Mouse (Mus musculus) neural tube, embryonic 15.5 days (tissue): ENCODE data around the gene Nacc2. TPM values are rescaled to one million over a fixed set of nuclear protein-coding genes. Genes with fewer than 3 reads are reported as not detected.
A peak's percentile ranks its signal among the peaks of the same experiment; 100 is the strongest.

Experiments used
- ATAC-seq: fragments of 200-750 bp; cut with Nextera tagmentation; 2 replicates; pipeline ENCODE4 v1.8.0; 2017; ENCODE audit warnings: mild to moderate bottlenecking, moderate TSS enrichment, moderate library complexity; ENCODE audit not compliant: low FRiP score
- H3K27ac ChIP-seq: fragments of 300-500 bp; sonication (generic); replicated peaks from 2 replicates; pipeline ENCODE4 v1.5.1; 2015; ENCODE audit warnings: mild to moderate bottlenecking, inconsistent platforms
- H3K27me3 ChIP-seq: fragments of 300-500 bp; sonication (generic); replicated peaks from 2 replicates; pipeline ENCODE4 v1.6.1; 2015; ENCODE audit warnings: inconsistent platforms
- H3K36me3 ChIP-seq: fragments of 300-500 bp; sonication (generic); 2 replicates; pipeline ENCODE4 v1.6.1; 2015; ENCODE audit warnings: inconsistent platforms
- H3K4me1 ChIP-seq: fragments of 300-500 bp; sonication (generic); 2 replicates; pipeline ENCODE4 v1.6.1; 2015; ENCODE audit warnings: inconsistent platforms
- H3K4me2 ChIP-seq: fragments of 300-500 bp; sonication (generic); 2 replicates; pipeline ENCODE4 v1.6.1; 2015; ENCODE audit warnings: inconsistent platforms, mild to moderate bottlenecking, moderate library complexity
- H3K4me3 ChIP-seq: fragments of 300-500 bp; sonication (generic); replicated peaks from 2 replicates; pipeline ENCODE4 v1.5.1; 2015; ENCODE audit warnings: mild to moderate bottlenecking, inconsistent platforms
- H3K9ac ChIP-seq: fragments of 300-500 bp; sonication (generic); replicated peaks from 2 replicates; pipeline ENCODE4 v1.6.1; 2015; ENCODE audit warnings: mild to moderate bottlenecking, inconsistent platforms
- H3K9me3 ChIP-seq: fragments of 300-500 bp; sonication (generic); replicated peaks from 2 replicates; pipeline ENCODE4 v1.6.1; 2016; ENCODE audit warnings: inconsistent platforms
- WGBS: fragments of 180-500 bp; shearing (Covaris S2); methylation state at CpG from one replicate; pipeline ENCODE4 v1.1.7; 2015; ENCODE audit warnings: mixed read lengths; 5-methylcytosine and 5-hydroxymethylcytosine counted together
- polyA plus RNA-seq: library from polyadenylated mRNA; unstranded; fragments of >200 nt; fragmentation: Nextera tagmentation; extraction: Ambion mirVana; gene quantifications from 2 replicates; pipeline ENCODE4 v1.2.1, GENCODE M21; 2015

Gene Nacc2
- polyA plus RNA-seq, 1 experiment from 2014 or later = 22.9 TPM

GRCm38 (mm10) chr2:26138252-26139033 is 15.4 kb upstream of the Nacc2 start:
- peaks cover 15% of the 10 kb centered on the region for H3K36me3 ChIP-seq
- H3K9ac ChIP-seq = peak overlapping the region; percentile 87; the same call in 1 of the 2 replicates
- H3K9me3 ChIP-seq = no peaks in the 10 kb centered on the region
- H3K27me3 ChIP-seq = no peaks in the 10 kb centered on the region
- peak overlapping the region; percentile 94 for H3K4me2 ChIP-seq
- H3K4me3 ChIP-seq = peak overlapping the region; percentile 86
- WGBS = 82% methylated on average over 31 of the region's 31 CpGs
- ATAC-seq = no peak
- peaks cover 46% of the 10 kb centered on the region for H3K4me1 ChIP-seq
- H3K27ac ChIP-seq = peak overlapping the region; percentile 98; the same call in 1 of the 2 replicates

GRCm38 (mm10) chr2:26134591-26134990 is 11.6 kb upstream of the Nacc2 start:
- Histone ChIP-seq H3K27me3 (no peaks in the 10 kb centered on the region), H3K4me3 (no peak overlapping the region), H3K9me3 (no peaks in the 10 kb centered on the region), H3K9ac (no peak overlapping the region), H3K36me3 (peaks cover 15% of the 10 kb centered on the region), H3K4me2 (no peak overlapping the region), H3K27ac (no peak overlapping the region), H3K4me1 (peaks cover 47% of the 10 kb centered on the region)
- no peak for ATAC-seq
- 96% methylated on average over 2 of the region's 2 CpGs for WGBS

GRCm38 (mm10) chr2:26132628-26133551 is 9.9 kb upstream of the Nacc2 start:
- Histone ChIP-seq H3K36me3 (peaks cover 14% of the 10 kb centered on the region), H3K9ac (peak overlapping the region; percentile 24), H3K4me2 (peak overlapping the region; percentile 53), H3K4me3 (peak overlapping the region; percentile 29), H3K27ac (peak overlapping the region; percentile 81), H3K4me1 (peaks cover 32% of the 10 kb centered on the region), H3K9me3 (no peaks in the 10 kb centered on the region), H3K27me3 (no peaks in the 10 kb centered on the region)
- WGBS = 5% methylated on average over 25 of the region's 25 CpGs
- ATAC-seq = peak; percentile 77

- ATAC-seq = no peak
- 83% methylated on average over 2 of the region's 2 CpGs for WGBS
- Histone ChIP-seq H3K4me1 (peaks cover 23% of the 10 kb centered on the region), H3K27me3 (no peaks in the 10 kb centered on the region), H3K36me3 (peaks cover under 1% of the 10 kb centered on the region; the same call in 1 of the 2 replicates), H3K4me2 (no peak overlapping the region), H3K27ac (no peak overlapping the region), H3K4me3 (no peak overlapping the region), H3K9ac (no peak overlapping the region), H3K9me3 (no peaks in the 10 kb centered on the region)
Measured at GRCm38 (mm10) chr2:26131327-26131726, 8.3 kb upstream of the Nacc2 start.

- Histone ChIP-seq H3K9ac (no peak overlapping the region; the same call in 1 of the 2 replicates), H3K27me3 (no peaks in the 10 kb centered on the region), H3K4me3 (no peak overlapping the region), H3K27ac (no peak overlapping the region), H3K36me3 (no peaks in the 10 kb centered on the region), H3K4me1 (peaks cover 23% of the 10 kb centered on the region), H3K9me3 (no peaks in the 10 kb centered on the region), H3K4me2 (no peak overlapping the region)
- WGBS = 49% methylated on average over 3 of the region's 3 CpGs
- ATAC-seq = no peak
Measured at GRCm38 (mm10) chr2:26129962-26130361, 6.9 kb upstream of the Nacc2 start.

- Histone ChIP-seq H3K27me3 (no peaks in the 10 kb centered on the region), H3K36me3 (no peaks in the 10 kb centered on the region), H3K4me2 (no peak overlapping the region), H3K9me3 (no peaks in the 10 kb centered on the region), H3K27ac (no peak overlapping the region), H3K9ac (no peak overlapping the region), H3K4me3 (no peak overlapping the region), H3K4me1 (peaks cover 23% of the 10 kb centered on the region)
- 97% methylated on average over 2 of the region's 2 CpGs for WGBS
- ATAC-seq = no peak
Measured at GRCm38 (mm10) chr2:26129346-26129745, 6.3 kb upstream of the Nacc2 start.

- H3K27me3 ChIP-seq = peaks cover 36% of the 10 kb centered on the region
- no peaks in the 10 kb centered on the region for H3K36me3 ChIP-seq
- H3K4me2 ChIP-seq = peak overlapping the region; percentile 99
- under 1% methylated on average over 96 of the region's 109 CpGs for WGBS
- ATAC-seq = peak; percentile 45; the same call in 1 of the 2 replicates
- peaks cover 33% of the 10 kb centered on the region for H3K4me1 ChIP-seq
- H3K9ac ChIP-seq = peak overlapping the region; percentile 59
- H3K27ac ChIP-seq = peak overlapping the region; percentile 51
- peak overlapping the region; percentile 76 for H3K4me3 ChIP-seq
- no peaks in the 10 kb centered on the region for H3K9me3 ChIP-seq
Measured at GRCm38 (mm10) chr2:26122171-26123078, 595 bp downstream of the Nacc2 start.

GRCm38 (mm10) chr2:26121541-26122083 is 1.4 kb downstream of the Nacc2 start:
- Histone ChIP-seq H3K27me3 (peaks cover 36% of the 10 kb centered on the region), H3K9me3 (no peaks in the 10 kb centered on the region), H3K27ac (no peak overlapping the region), H3K4me1 (peaks cover 33% of the 10 kb centered on the region), H3K4me3 (peak overlapping the region; percentile 76), H3K36me3 (no peaks in the 10 kb centered on the region), H3K4me2 (peak overlapping the region; percentile 99), H3K9ac (peak overlapping the region; percentile 59)
- no peak for ATAC-seq
- 24% methylated on average over 17 of the region's 17 CpGs for WGBS

GRCm38 (mm10) chr2:26119626-26120025 is 3.4 kb downstream of the Nacc2 start:
- Histone ChIP-seq H3K4me2 (no peak overlapping the region), H3K27me3 (peaks cover 36% of the 10 kb centered on the region), H3K4me3 (no peak overlapping the region), H3K27ac (no peak overlapping the region), H3K36me3 (no peaks in the 10 kb centered on the region), H3K9ac (no peak overlapping the region), H3K9me3 (no peaks in the 10 kb centered on the region), H3K4me1 (peaks cover 33% of the 10 kb centered on the region)
- ATAC-seq = no peak
- 71% methylated on average over 2 of the region's 2 CpGs for WGBS

GRCm38 (mm10) chr2:26119310-26119592 is 3.8 kb downstream of the Nacc2 start:
- peaks cover 33% of the 10 kb centered on the region for H3K4me1 ChIP-seq
- H3K9me3 ChIP-seq = no peaks in the 10 kb centered on the region
- H3K9ac ChIP-seq = no peak overlapping the region
- H3K4me3 ChIP-seq = no peak overlapping the region
- H3K27me3 ChIP-seq = peaks cover 36% of the 10 kb centered on the region
- no peak overlapping the region for H3K4me2 ChIP-seq
- no peak for ATAC-seq
- no peaks in the 10 kb centered on the region for H3K36me3 ChIP-seq
- WGBS = 22% methylated on average over 2 of the region's 2 CpGs
- peak overlapping the region; percentile 42; the same call in 1 of the 2 replicates for H3K27ac ChIP-seq
